Comparison of ENCODE assay signal across 40 mouse cellular contexts in genomic region chrX:7927116-7927515, GRCm38 (mm10). TPM values are rescaled to one million over a fixed set of nuclear protein-coding genes. Genes with fewer than 3 reads are reported as not detected.
A peak's percentile ranks its signal among the peaks of the same experiment; 100 is the strongest.
DNase-seq lines count a peak whose midpoint lies in the region; ATAC-seq and TF ChIP-seq lines count a peak whose summit lies in the region.
"Had no signal": no experiment of that assay in that cellular context is flagged by ENCODE, and none has a peak within 500 bp of the region (broad histone marks: within the 10 kb centered on the region; RNA-seq: fewer than 3 reads in every experiment).

No protein-coding gene starts in this region.

- peak overlapping the region; percentile 31 for H3K4me2 ChIP-seq in heart, embryonic 13.5 days
- H3K4me2 ChIP-seq in midbrain, embryonic 11.5 days, result no peak overlapping the region
- H3K4me2 ChIP-seq: embryonic facial prominence, embryonic 13.5 days; hindbrain, embryonic 15.5 days; limb, embryonic 13.5 days; liver, embryonic 11.5 days; midbrain, embryonic 13.5 days; neural tube, embryonic 13.5 days had no signal

- 0 out of 2 replicates have a peak overlapping the region, but pooled peaks have one; percentile 14 for H3K4me3 ChIP-seq in heart, embryonic 13.5 days
- H3K4me3 ChIP-seq in heart, embryonic 10.5 days, result no peak overlapping the region
- H3K4me3 ChIP-seq in midbrain, embryonic 10.5 days, result peak overlapping the region; percentile 20; the same call in 1 of the 2 replicates
- H3K4me3 ChIP-seq in midbrain, embryonic 11.5 days (ENCODE audit: low read depth, low read length), result no peak overlapping the region
- H3K4me3 ChIP-seq in ES-E14 (ENCODE audit: insufficient read depth in 1 of 2, low read depth in 1 of 2, low read length in 2 of 2, poor library complexity in 1 of 2, severe bottlenecking in 1 of 2), result peak overlapping the region; percentile 67 to 84
- H3K4me3 ChIP-seq: embryonic facial prominence, embryonic 13.5 days; hindbrain, embryonic 15.5 days; layer of hippocampus, adult 2 months; left cerebral cortex, adult 2 months; limb, embryonic 13.5 days; midbrain, embryonic 13.5 days; neural tube, embryonic 13.5 days had no signal

- in situ Hi-C loops in ES-E14 (cut with MboI; ENCODE audit: low sequenced_read_pairs in 2 of 2, unreplicated experiment in 2 of 2), result loop anchor here in 1 of 2 experiments (10.0 kb wide), 1 partner anchor 88 kb away; the partner anchor contains the start of gene Glod5

- H3K27ac ChIP-seq in heart, embryonic 13.5 days (replicated peaks), result no peak overlapping the region
- no peak overlapping the region for H3K27ac ChIP-seq in heart, embryonic 10.5 days
- H3K27ac ChIP-seq in midbrain, embryonic 10.5 days (replicated peaks), result no peak overlapping the region
- no peak overlapping the region for H3K27ac ChIP-seq in midbrain, embryonic 11.5 days (ENCODE audit: low read depth, low read length)
- peak overlapping the region; percentile 90 for H3K27ac ChIP-seq in ES-E14 (ENCODE audit: insufficient read depth, low read depth, low read length, poor library complexity, severe bottlenecking)
- H3K27ac ChIP-seq: embryonic facial prominence, embryonic 13.5 days; hindbrain, embryonic 10.5 days; hindbrain, embryonic 15.5 days; layer of hippocampus, adult 2 months; left cerebral cortex, adult 2 months; limb, embryonic 13.5 days; midbrain, embryonic 13.5 days; neural tube, embryonic 13.5 days had no signal

- 0 out of 2 replicates have a peak, but pooled peaks cover 8% of the 10 kb centered on the region for H3K4me1 ChIP-seq in heart, embryonic 13.5 days
- peaks cover 3% of the 10 kb centered on the region; the same call in 1 of the 2 replicates for H3K4me1 ChIP-seq in heart, embryonic 10.5 days
- peaks cover 27% of the 10 kb centered on the region for H3K4me1 ChIP-seq in midbrain, embryonic 10.5 days
- H3K4me1 ChIP-seq in midbrain, embryonic 11.5 days (ENCODE audit: control insufficient read depth, insufficient read depth, low read length), result peaks cover 6% of the 10 kb centered on the region
- H3K4me1 ChIP-seq in ES-E14 (ENCODE audit: control insufficient read depth in 2 of 2, insufficient read depth in 2 of 2, low read length in 2 of 2, poor library complexity in 1 of 2), result peaks cover 0 to 15% of the 10 kb centered on the region in 2 experiments; a peak in 2 of 4 replicates
- H3K4me1 ChIP-seq: embryonic facial prominence, embryonic 13.5 days; limb, embryonic 13.5 days had no signal

- peaks cover 22% of the 10 kb centered on the region for H3K36me3 ChIP-seq in heart, embryonic 13.5 days
- peaks cover 16% of the 10 kb centered on the region; the same call in 1 of the 2 replicates for H3K36me3 ChIP-seq in heart, embryonic 10.5 days
- peaks cover 33% of the 10 kb centered on the region for H3K36me3 ChIP-seq in midbrain, embryonic 10.5 days
- H3K36me3 ChIP-seq in midbrain, embryonic 11.5 days (ENCODE audit: control insufficient read depth, insufficient read depth, low read length), result 0 out of 2 replicates have a peak, but pooled peaks cover 4% of the 10 kb centered on the region
- peaks cover 30% of the 10 kb centered on the region for H3K36me3 ChIP-seq in ES-E14 (ENCODE audit: control insufficient read depth, insufficient read depth, low read length, poor library complexity, severe bottlenecking)

- no peak overlapping the region for H3K9ac ChIP-seq in heart, embryonic 13.5 days
- H3K9ac ChIP-seq in midbrain, embryonic 11.5 days (ENCODE audit: low read length), result no peak overlapping the region
- H3K9ac ChIP-seq in ES-E14 (ENCODE audit: insufficient read depth, low read depth, low read length, poor library complexity, severe bottlenecking), result peak overlapping the region; percentile 79; the same call in 1 of the 2 replicates
- H3K9ac ChIP-seq: embryonic facial prominence, embryonic 13.5 days; hindbrain, embryonic 15.5 days; limb, embryonic 13.5 days; midbrain, embryonic 13.5 days; neural tube, embryonic 13.5 days had no signal

- H3K27me3 ChIP-seq in heart, embryonic 13.5 days (replicated peaks), result peaks cover 76% of the 10 kb centered on the region
- H3K27me3 ChIP-seq in heart, embryonic 10.5 days (ENCODE audit: insufficient read depth, poor library complexity, severe bottlenecking), result peaks cover 75% of the 10 kb centered on the region
- H3K27me3 ChIP-seq in midbrain, embryonic 10.5 days (ENCODE audit: low read depth, poor library complexity, severe bottlenecking), result peaks cover 75% of the 10 kb centered on the region
- peaks cover 19% of the 10 kb centered on the region for H3K27me3 ChIP-seq in midbrain, embryonic 11.5 days (ENCODE audit: control insufficient read depth, insufficient read depth, low read length)
- H3K27me3 ChIP-seq: hindbrain, embryonic 15.5 days had no signal

- no peaks in the 10 kb centered on the region for H3K9me3 ChIP-seq in heart, embryonic 13.5 days
- no peaks in the 10 kb centered on the region for H3K9me3 ChIP-seq in heart, embryonic 10.5 days
- H3K9me3 ChIP-seq in midbrain, embryonic 10.5 days (replicated peaks), result peaks cover 32% of the 10 kb centered on the region
- no peaks in the 10 kb centered on the region for H3K9me3 ChIP-seq in midbrain, embryonic 11.5 days (ENCODE audit: control insufficient read depth, low read length)
- H3K9me3 ChIP-seq in ES-E14 (ENCODE audit: control insufficient read depth, insufficient read depth, low read depth, low read length), result no peaks in the 10 kb centered on the region
- H3K9me3 ChIP-seq: embryonic facial prominence, embryonic 13.5 days; hindbrain, embryonic 15.5 days; midbrain, embryonic 13.5 days; neural tube, embryonic 13.5 days had no signal

- WGBS in heart, embryonic 13.5 days, result 19% methylated on average over 10 of the region's 10 CpGs
- 18% methylated on average over 10 of the region's 10 CpGs for WGBS in heart, embryonic 10.5 days
- WGBS in midbrain, embryonic 10.5 days, result 8% methylated on average over 10 of the region's 10 CpGs
- WGBS in midbrain, embryonic 11.5 days, result 22% methylated on average over 10 of the region's 10 CpGs

- DNase-seq in heart, embryonic 10.5 days (ENCODE audit: low spot score), result no peak
- DNase-seq in midbrain, embryonic 10.5 days (ENCODE audit: low spot score), result no peak
- DNase-seq in midbrain, embryonic 11.5 days (ENCODE audit: low spot score, missing footprints), result no peak
- DNase-seq in ES-E14 (ENCODE audit: low read depth, low spot score), result no peak
- no peak for DNase-seq in cerebellum, adult 18-20 months
- no peak for DNase-seq in spleen, postnatal 14 days (ENCODE audit: low spot score in 2 of 2)
- DNase-seq: adrenal gland, adult 2 months; adrenal gland, postnatal 36 days; cerebellum, adult 9-11 months; kidney, adult 11 months; kidney, postnatal 36 days; lung, postnatal 36 days; right cerebral cortex, postnatal 4 days had no signal

- no peak for ATAC-seq in heart, embryonic 13.5 days (ENCODE audit: extremely low read depth, insufficient number of reproducible peaks, low FRiP score, low TSS enrichment)
- ATAC-seq in midbrain, embryonic 11.5 days (ENCODE audit: low FRiP score), result no peak
- ATAC-seq: CD4-positive, CD25-positive, alpha-beta regulatory T cell, adult 4 months; forebrain, embryonic 16.5 days; inflammation-experienced regulatory T-cells, adult 6 months; midbrain, embryonic 13.5 days; Patski had no signal

TF ChIP-seq in ES-E14, 5 proteins besides CTCF, POLR2A, EP300 and RAD21:
- TF ChIP-seq MAFK (IDR thresholded peaks at IDR 0.05; ENCODE audit: insufficient read depth, low read depth, low read length) (no peak), ZNF384 (IDR thresholded peaks at IDR 0.05; ENCODE audit: low read depth, low read length) (no peak), CHD2 (IDR thresholded peaks at IDR 0.05; ENCODE audit: low read depth, low read length) (no peak), ZC3H11A (IDR thresholded peaks at IDR 0.05; ENCODE audit: borderline replicate concordance, low read depth, low read length) (no peak), HCFC1 (IDR thresholded peaks at IDR 0.05; ENCODE audit: borderline replicate concordance, insufficient read depth, low read length) (no peak)

RNA-seq across cellular contexts. Expression of gene Eras, which starts 1.3 kb away (rescaled TPM):
- not detected in 2 replicates for polyA plus RNA-seq in heart, embryonic 13.5 days (2015; fragmentation: Nextera tagmentation; extraction: Ambion mirVana)
- polyA plus RNA-seq in heart, embryonic 10.5 days (2016; fragmentation: Nextera tagmentation; extraction: Ambion mirVana), result not detected in 2 replicates
- 0.19 TPM in 1 of 2 replicates, not detected in the other for polyA plus RNA-seq in midbrain, embryonic 10.5 days (2016; fragmentation: Nextera tagmentation; extraction: Ambion mirVana)
- not detected in 2 replicates for polyA plus RNA-seq in midbrain, embryonic 11.5 days (2014; fragmentation: Nextera tagmentation; extraction: Ambion mirVana)
- total RNA-seq in ES-E14 (2012; rRNA removed), result 60.6 and 60.8 TPM in 2 replicates
- total RNA-seq: adrenal gland, adult 2 months; adrenal gland, postnatal 36 days; common myeloid progenitor, adult 5-6 weeks; gastrocnemius, adult 8-10 months; gastrocnemius, postnatal 4 days; layer of hippocampus, adult 2 months; layer of hippocampus, postnatal 14 days; left cerebral cortex, adult 2 months; left cerebral cortex, postnatal 36 days; megakaryocyte, adult 5-6 weeks; MEL had no signal
- polyA plus RNA-seq: adrenal gland, adult 2 months; CD4-positive, CD25-positive, alpha-beta regulatory T cell, adult 4 months; embryonic facial prominence, embryonic 13.5 days; forebrain, embryonic 11.5 days; forebrain, embryonic 16.5 days; heart, postnatal 0 days; hindbrain, embryonic 10.5 days; inflammation-experienced regulatory T-cells, adult 6 months; kidney, embryonic 14.5 days; limb, embryonic 13.5 days; liver, embryonic 11.5 days; liver, embryonic 16.5 days; lung, embryonic 16.5 days; Patski; spleen, adult 2 months had no signal

RNA-seq across cellular contexts. Expression of gene Pcsk1n, which starts 7.5 kb away (rescaled TPM):
- 0.42 and 0.78 TPM in 2 replicates for polyA plus RNA-seq in heart, embryonic 13.5 days (2015; fragmentation: Nextera tagmentation; extraction: Ambion mirVana)
- 0.12 and 0.60 TPM in 2 replicates for polyA plus RNA-seq in heart, embryonic 10.5 days (2016; fragmentation: Nextera tagmentation; extraction: Ambion mirVana)
- 13.3 and 26.7 TPM in 2 replicates for polyA plus RNA-seq in midbrain, embryonic 10.5 days (2016; fragmentation: Nextera tagmentation; extraction: Ambion mirVana)
- polyA plus RNA-seq in midbrain, embryonic 11.5 days (2014; fragmentation: Nextera tagmentation; extraction: Ambion mirVana), result 21.9 and 26.9 TPM in 2 replicates
- total RNA-seq in ES-E14 (2012; rRNA removed), result 10.5 and 25.2 TPM in 2 replicates
- total RNA-seq: common myeloid progenitor, adult 5-6 weeks; gastrocnemius, adult 8-10 months; megakaryocyte, adult 5-6 weeks; MEL had no signal
- polyA plus RNA-seq: CD4-positive, CD25-positive, alpha-beta regulatory T cell, adult 4 months; inflammation-experienced regulatory T-cells, adult 6 months; Patski had no signal

RNA-seq across cellular contexts. Expression of gene Gm10490, which starts 17.8 kb away (rescaled TPM):
- polyA plus RNA-seq in heart, embryonic 13.5 days (2015; fragmentation: Nextera tagmentation; extraction: Ambion mirVana), result not detected in 2 replicates
- 0.45 TPM in 1 of 2 replicates, not detected in the other for polyA plus RNA-seq in heart, embryonic 10.5 days (2016; fragmentation: Nextera tagmentation; extraction: Ambion mirVana)
- polyA plus RNA-seq in midbrain, embryonic 10.5 days (2016; fragmentation: Nextera tagmentation; extraction: Ambion mirVana), result not detected in 2 replicates
- polyA plus RNA-seq in midbrain, embryonic 11.5 days (2014; fragmentation: Nextera tagmentation; extraction: Ambion mirVana), result not detected in 2 replicates
- total RNA-seq in ES-E14 (2012; rRNA removed), result not detected in 2 replicates
- total RNA-seq: adrenal gland, adult 2 months; adrenal gland, postnatal 36 days; common myeloid progenitor, adult 5-6 weeks; gastrocnemius, postnatal 4 days; layer of hippocampus, adult 2 months; layer of hippocampus, postnatal 14 days; left cerebral cortex, adult 2 months; left cerebral cortex, postnatal 36 days; megakaryocyte, adult 5-6 weeks; MEL had no signal
- polyA plus RNA-seq: adrenal gland, adult 2 months; CD4-positive, CD25-positive, alpha-beta regulatory T cell, adult 4 months; embryonic facial prominence, embryonic 13.5 days; forebrain, embryonic 11.5 days; forebrain, embryonic 16.5 days; heart, postnatal 0 days; hindbrain, embryonic 10.5 days; hindbrain, embryonic 15.5 days; inflammation-experienced regulatory T-cells, adult 6 months; kidney, embryonic 14.5 days; limb, embryonic 13.5 days; liver, embryonic 11.5 days; liver, embryonic 16.5 days; lung, embryonic 16.5 days; midbrain, embryonic 13.5 days; neural tube, embryonic 13.5 days; Patski; spleen, adult 2 months had no signal

RNA-seq across cellular contexts. Expression of gene Gm10491, which starts 19.5 kb away (rescaled TPM):
- polyA plus RNA-seq in heart, embryonic 13.5 days (2015; fragmentation: Nextera tagmentation; extraction: Ambion mirVana), result not detected in 2 replicates
- polyA plus RNA-seq in heart, embryonic 10.5 days (2016; fragmentation: Nextera tagmentation; extraction: Ambion mirVana), result not detected in 2 replicates
- polyA plus RNA-seq in midbrain, embryonic 10.5 days (2016; fragmentation: Nextera tagmentation; extraction: Ambion mirVana), result not detected in 2 replicates
- not detected in 2 replicates for polyA plus RNA-seq in midbrain, embryonic 11.5 days (2014; fragmentation: Nextera tagmentation; extraction: Ambion mirVana)
- total RNA-seq in ES-E14 (2012; rRNA removed), result not detected in 2 replicates
- total RNA-seq: adrenal gland, adult 2 months; adrenal gland, postnatal 36 days; common myeloid progenitor, adult 5-6 weeks; gastrocnemius, adult 8-10 months; gastrocnemius, postnatal 4 days; layer of hippocampus, adult 2 months; layer of hippocampus, postnatal 14 days; left cerebral cortex, adult 2 months; left cerebral cortex, postnatal 36 days; megakaryocyte, adult 5-6 weeks; MEL had no signal
- polyA plus RNA-seq: adrenal gland, adult 2 months; CD4-positive, CD25-positive, alpha-beta regulatory T cell, adult 4 months; embryonic facial prominence, embryonic 13.5 days; forebrain, embryonic 11.5 days; forebrain, embryonic 16.5 days; heart, postnatal 0 days; hindbrain, embryonic 10.5 days; hindbrain, embryonic 15.5 days; inflammation-experienced regulatory T-cells, adult 6 months; kidney, embryonic 14.5 days; limb, embryonic 13.5 days; liver, embryonic 11.5 days; liver, embryonic 16.5 days; lung, embryonic 16.5 days; midbrain, embryonic 13.5 days; neural tube, embryonic 13.5 days; Patski; spleen, adult 2 months had no signal

RNA-seq across cellular contexts. Expression of gene Hdac6, which starts 20.6 kb away (rescaled TPM):
- 22.8 and 24.9 TPM in 2 replicates for polyA plus RNA-seq in heart, embryonic 13.5 days (2015; fragmentation: Nextera tagmentation; extraction: Ambion mirVana)
- 36.4 and 36.9 TPM in 2 replicates for polyA plus RNA-seq in heart, embryonic 10.5 days (2016; fragmentation: Nextera tagmentation; extraction: Ambion mirVana)
- 71.7 and 85.0 TPM in 2 replicates for polyA plus RNA-seq in midbrain, embryonic 10.5 days (2016; fragmentation: Nextera tagmentation; extraction: Ambion mirVana)
- 58.4 and 60.4 TPM in 2 replicates for polyA plus RNA-seq in midbrain, embryonic 11.5 days (2014; fragmentation: Nextera tagmentation; extraction: Ambion mirVana)
- total RNA-seq in ES-E14 (2012; rRNA removed), result 54.6 and 98.5 TPM in 2 replicates

Comparison
In these comparisons a context has a peak if more than half of its experiments do, and no peak if none do; other contexts are left out.
1. H3K4me3 ChIP-seq: peak in heart, embryonic 13.5 days (single experiment), midbrain, embryonic 10.5 days (single experiment) and ES-E14 (2 of 2); none in heart, embryonic 10.5 days (single experiment) and midbrain, embryonic 11.5 days (single experiment).